Mouse (Mus musculus): ENCODE data around the gene Tex48. TPM values are rescaled to one million over a fixed set of nuclear protein-coding genes. Genes with fewer than 3 reads are reported as not detected.

Tex48 gene
- total and polyA plus RNA-seq, 3 experiments, result not detected

GRCm38 (mm10) chr4:63639842-63640241 lies 17.6 kb upstream of the Tex48 start:
- no peaks in the 10 kb centered on the region for H3K4me1 ChIP-seq (ENCODE audit: control insufficient read depth in 1 of 2, insufficient read depth in 2 of 2, low read length in 2 of 2)

GRCm38 (mm10) chr4:63638603-63639002 lies 16.4 kb upstream of the Tex48 start:
- H3K79me2 ChIP-seq (ENCODE audit: control insufficient read depth, insufficient read depth, low read length, poor library complexity), result no peaks in the 10 kb centered on the region

More at GRCm38 (mm10) chr4:63639842-63640241, 17.6 kb upstream of the Tex48 start:
- H3K36me3 ChIP-seq (ENCODE audit: control insufficient read depth in 1 of 2, insufficient read depth in 2 of 2, low read length in 2 of 2), result no peaks in the 10 kb centered on the region
- H3K27me3 ChIP-seq (ENCODE audit: control insufficient read depth in 1 of 2, insufficient read depth in 2 of 2, low read length in 2 of 2), result no peaks in the 10 kb centered on the region
- TF ChIP-seq NELFE (IDR thresholded peaks at IDR 0.05; ENCODE audit: low read depth, low read length), result no peak
- TF ChIP-seq SIN3A (IDR thresholded peaks at IDR 0.05; ENCODE audit: low read length), result no peak
- TF ChIP-seq ETS1 (IDR thresholded peaks at IDR 0.05; ENCODE audit: low read depth, low read length), result no peak
- TF ChIP-seq HCFC1 (IDR thresholded peaks at IDR 0.05; ENCODE audit: low read depth, low read length), result no peak
- TF ChIP-seq MXI1 (IDR thresholded peaks at IDR 0.05; ENCODE audit: low read depth, low read length), result no peak
- TF ChIP-seq EP300 (IDR thresholded peaks at IDR 0.05; ENCODE audit: low read depth in 1 of 2, low read length in 2 of 2), result no peak
- TF ChIP-seq MAX (IDR thresholded peaks at IDR 0.05; ENCODE audit: low read length), result no peak
- TF ChIP-seq POLR2AphosphoS5 (IDR thresholded peaks at IDR 0.05; ENCODE audit: borderline replicate concordance, low read depth, low read length), result no peak
- TF ChIP-seq GATA1 (IDR thresholded peaks at IDR 0.05; ENCODE audit: low read depth, low read length), result no peak
- TF ChIP-seq POLR2A (IDR thresholded peaks at IDR 0.05; ENCODE audit: control insufficient read depth in 1 of 2, insufficient read depth in 1 of 2, low read depth in 1 of 2, low read length in 2 of 2, poor library complexity in 1 of 2), result no peak
- no peak for TF ChIP-seq MEF2A (IDR thresholded peaks at IDR 0.05; ENCODE audit: extremely low read depth, insufficient replicate concordance, low read depth, low read length, poor library complexity, severe bottlenecking)
- TF ChIP-seq MAZ (IDR thresholded peaks at IDR 0.05; ENCODE audit: low read depth, low read length), result no peak
- no peak for TF ChIP-seq KAT2A (conservative IDR thresholded peaks at IDR 0.05; ENCODE audit: low read depth, low read length)
- TF ChIP-seq TAL1 (IDR thresholded peaks at IDR 0.05; ENCODE audit: low read length), result no peak
- TF ChIP-seq ZC3H11A (IDR thresholded peaks at IDR 0.05; ENCODE audit: low read depth, low read length), result no peak
- no peak overlapping the region for H3K9ac ChIP-seq (ENCODE audit: control insufficient read depth, low read depth, low read length, poor library complexity, severe bottlenecking)
- no peaks in the 10 kb centered on the region for H3K9me3 ChIP-seq (replicated peaks; ENCODE audit: insufficient read depth, low read length)
- H3K4me3 ChIP-seq (ENCODE audit: control insufficient read depth in 1 of 2, insufficient read depth in 1 of 2, low read depth in 2 of 2, low read length in 2 of 2), result no peak overlapping the region
- H3K79me2 ChIP-seq (ENCODE audit: control insufficient read depth, insufficient read depth, low read length, poor library complexity), result no peaks in the 10 kb centered on the region
- H3K27ac ChIP-seq (ENCODE audit: control insufficient read depth, low read depth, low read length), result no peak overlapping the region
- DNase-seq (ENCODE audit: low read depth, low spot score), result no peak

More at GRCm38 (mm10) chr4:63638603-63639002, 16.4 kb upstream of the Tex48 start:
- TF ChIP-seq RAD21 (IDR thresholded peaks at IDR 0.05; ENCODE audit: low read depth, low read length), result no peak
- TF ChIP-seq SIN3A (IDR thresholded peaks at IDR 0.05; ENCODE audit: low read length), result no peak
- no peak for TF ChIP-seq ZKSCAN1 (IDR thresholded peaks at IDR 0.05; ENCODE audit: low read depth, low read length)
- TF ChIP-seq E2F4 (IDR thresholded peaks at IDR 0.05; ENCODE audit: borderline replicate concordance, low read depth, low read length), result no peak
- no peak for TF ChIP-seq NELFE (IDR thresholded peaks at IDR 0.05; ENCODE audit: low read depth, low read length)
- TF ChIP-seq MEF2A (IDR thresholded peaks at IDR 0.05; ENCODE audit: extremely low read depth, insufficient replicate concordance, low read depth, low read length, poor library complexity, severe bottlenecking), result no peak
- no peak for TF ChIP-seq USF1 (IDR thresholded peaks at IDR 0.05; ENCODE audit: low read depth, low read length)
- TF ChIP-seq TAL1 (IDR thresholded peaks at IDR 0.05; ENCODE audit: low read length), result no peak
- no peak for TF ChIP-seq POLR2A (IDR thresholded peaks at IDR 0.05; ENCODE audit: control insufficient read depth in 1 of 2, insufficient read depth in 1 of 2, low read depth in 1 of 2, low read length in 2 of 2, poor library complexity in 1 of 2)
- TF ChIP-seq JUND (IDR thresholded peaks at IDR 0.05; ENCODE audit: low read depth, low read length), result no peak
- no peak for TF ChIP-seq SMC3 (IDR thresholded peaks at IDR 0.05; ENCODE audit: low read depth, low read length)
- no peak for TF ChIP-seq TCF12 (IDR thresholded peaks at IDR 0.05; ENCODE audit: low read depth, low read length)
- no peak for TF ChIP-seq HCFC1 (IDR thresholded peaks at IDR 0.05; ENCODE audit: low read depth, low read length)
- no peak for TF ChIP-seq ZMIZ1 (IDR thresholded peaks at IDR 0.05; ENCODE audit: low read depth, low read length)
- H3K4me3 ChIP-seq (ENCODE audit: control insufficient read depth in 1 of 2, insufficient read depth in 1 of 2, low read depth in 2 of 2, low read length in 2 of 2), result no peak overlapping the region
- no peaks in the 10 kb centered on the region for H3K27me3 ChIP-seq (ENCODE audit: control insufficient read depth in 1 of 2, insufficient read depth in 2 of 2, low read length in 2 of 2)
- H3K9me3 ChIP-seq (replicated peaks; ENCODE audit: insufficient read depth, low read length), result no peaks in the 10 kb centered on the region
- H3K27ac ChIP-seq (ENCODE audit: control insufficient read depth, low read depth, low read length), result no peak overlapping the region
- DNase-seq (ENCODE audit: low read depth, low spot score), result no peak
- no peaks in the 10 kb centered on the region for H3K4me1 ChIP-seq (ENCODE audit: control insufficient read depth in 1 of 2, insufficient read depth in 2 of 2, low read length in 2 of 2)
- H3K9ac ChIP-seq (ENCODE audit: control insufficient read depth, low read depth, low read length, poor library complexity, severe bottlenecking), result no peak overlapping the region
- H3K36me3 ChIP-seq (ENCODE audit: control insufficient read depth in 1 of 2, insufficient read depth in 2 of 2, low read length in 2 of 2), result no peaks in the 10 kb centered on the region

Measured in MEL (cell line).